Mouse (Mus musculus) neural tube, embryonic 11.5 days (tissue): ENCODE measurements around the gene Xkr8. TPM values are rescaled to one million over a fixed set of nuclear protein-coding genes. Genes with fewer than 3 reads are reported as not detected.
A peak's percentile ranks its signal among the peaks of the same experiment; 100 is the strongest.

ENCODE experiments used
- ATAC-seq: fragments of 200-750 bp; cut with Nextera tagmentation; 2 replicates; pipeline ENCODE4 v1.8.0; 2017; ENCODE audit warnings: moderate number of reproducible peaks, mild to moderate bottlenecking, moderate TSS enrichment, moderate library complexity; ENCODE audit not compliant: insufficient read depth, low FRiP score, low TSS enrichment
- DNase-seq: peaks from one replicate; pipeline ENCODE4 v3.0.0-alpha.2; 2015; ENCODE audit warnings: low spot score
- H3K27ac ChIP-seq: fragments of 300-500 bp; sonication (generic); 2 replicates; pipeline ENCODE4 v1.5.1; 2014; ENCODE audit warnings: low read depth, mild to moderate bottlenecking, low read length
- H3K27me3 ChIP-seq: fragments of 300-500 bp; sonication (generic); 2 replicates; pipeline ENCODE4 v1.6.1; 2014; ENCODE audit warnings: mild to moderate bottlenecking, low read length, mixed read lengths; ENCODE audit not compliant: control insufficient read depth, insufficient read depth
- H3K36me3 ChIP-seq: fragments of 300-500 bp; sonication (generic); 2 replicates; pipeline ENCODE4 v1.6.1; 2014; ENCODE audit warnings: mild to moderate bottlenecking, low read length, moderate library complexity, mixed read lengths; ENCODE audit not compliant: control insufficient read depth, insufficient read depth
- H3K4me1 ChIP-seq: fragments of 300-500 bp; sonication (generic); 2 replicates; pipeline ENCODE4 v1.6.1; 2014; ENCODE audit warnings: low read length, mixed read lengths; ENCODE audit not compliant: control insufficient read depth, insufficient read depth
- H3K4me2 ChIP-seq: fragments of 300-500 bp; sonication (generic); 2 replicates; pipeline ENCODE4 v1.6.1; 2014; ENCODE audit warnings: low read depth, mild to moderate bottlenecking, moderate library complexity
- H3K4me3 ChIP-seq: fragments of 300-500 bp; sonication (generic); 2 replicates; pipeline ENCODE4 v1.5.1; 2014; ENCODE audit warnings: low read depth, low read length
- H3K9ac ChIP-seq: fragments of 300-500 bp; sonication (generic); 2 replicates; pipeline ENCODE4 v1.6.1; 2014; ENCODE audit warnings: mild to moderate bottlenecking, low read length
- H3K9me3 ChIP-seq: fragments of 300-500 bp; sonication (generic); 2 replicates; pipeline ENCODE4 v1.6.1; 2016; ENCODE audit warnings: low read length; ENCODE audit not compliant: control insufficient read depth
- WGBS: fragments of 180-500 bp; shearing (Covaris S2); extraction: QIAGEN DNeasy Blood & Tissue Kit; methylation state at CpG from one replicate; pipeline ENCODE4 v1.1.7; 2014; 5-methylcytosine and 5-hydroxymethylcytosine counted together
- polyA plus RNA-seq: library from polyadenylated mRNA; unstranded; fragments of >200 nt; fragmentation: Nextera tagmentation; extraction: Ambion mirVana; gene quantifications from 2 replicates; pipeline ENCODE4 v1.2.1, GENCODE M21; 2014

The Xkr8 gene
- polyA plus RNA-seq, 1 experiment from 2014 or later: 4.2 TPM

GRCm38 (mm10) chr4:132762602-132763001 lies 30.3 kb upstream of the Xkr8 start:
- ATAC-seq (no peak), DNase-seq (no peak)
- H3K9ac ChIP-seq: no peak overlapping the region
- WGBS: 78% methylated on average over 6 of the region's 6 CpGs
- no peaks in the 10 kb centered on the region for H3K36me3 ChIP-seq
- H3K4me2 ChIP-seq: no peak overlapping the region
- H3K4me3 ChIP-seq: no peak overlapping the region
- H3K27ac ChIP-seq: no peak overlapping the region
- no peaks in the 10 kb centered on the region for H3K27me3 ChIP-seq
- no peaks in the 10 kb centered on the region for H3K9me3 ChIP-seq
- H3K4me1 ChIP-seq: no peaks in the 10 kb centered on the region

DNA sequence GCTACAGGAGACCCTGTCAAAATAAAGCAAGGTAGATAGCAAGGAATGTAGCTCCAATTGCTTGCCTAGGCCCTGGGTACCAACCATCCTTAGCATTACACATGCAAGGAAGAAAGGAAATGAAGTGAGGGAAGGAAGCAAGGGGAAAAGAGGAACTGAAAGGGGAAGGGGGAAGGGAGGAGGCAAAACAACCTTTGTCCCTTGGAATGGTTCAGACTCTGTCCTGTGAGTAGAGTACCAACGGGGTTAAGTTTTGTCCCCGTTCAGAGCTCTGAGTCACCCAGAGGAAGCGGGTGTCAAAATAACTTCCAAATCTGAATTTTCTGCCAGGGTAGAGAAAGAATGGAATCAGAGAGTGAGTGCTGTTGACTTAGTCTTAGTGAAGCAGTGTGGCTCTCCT lies 27.9 kb upstream of the Xkr8 start:
- no peak overlapping the region for H3K9ac ChIP-seq
- H3K9me3 ChIP-seq: no peaks in the 10 kb centered on the region
- ATAC-seq: no peak
- no peak overlapping the region for H3K4me3 ChIP-seq
- no peak overlapping the region for H3K27ac ChIP-seq
- H3K36me3 ChIP-seq: no peaks in the 10 kb centered on the region
- H3K27me3 ChIP-seq: 0 out of 2 replicates have a peak, but pooled peaks cover 2% of the 10 kb centered on the region
- no peak for DNase-seq
- WGBS: 79% methylated on average over 3 of the region's 3 CpGs
- H3K4me1 ChIP-seq: no peaks in the 10 kb centered on the region
- H3K4me2 ChIP-seq: no peak overlapping the region

GRCm38 (mm10) chr4:132757633-132758351 lies 25.4 kb upstream of the Xkr8 start:
- no peak overlapping the region for H3K4me2 ChIP-seq
- H3K9ac ChIP-seq: no peak overlapping the region
- H3K27ac ChIP-seq: no peak overlapping the region
- H3K4me3 ChIP-seq: no peak overlapping the region
- H3K4me1 ChIP-seq: no peaks in the 10 kb centered on the region
- 0 out of 2 replicates have a peak, but pooled peaks cover 2% of the 10 kb centered on the region for H3K27me3 ChIP-seq
- ATAC-seq (no peak), DNase-seq (no peak)
- 84% methylated on average over 7 of the region's 7 CpGs for WGBS
- no peaks in the 10 kb centered on the region for H3K36me3 ChIP-seq
- no peaks in the 10 kb centered on the region for H3K9me3 ChIP-seq

DNA sequence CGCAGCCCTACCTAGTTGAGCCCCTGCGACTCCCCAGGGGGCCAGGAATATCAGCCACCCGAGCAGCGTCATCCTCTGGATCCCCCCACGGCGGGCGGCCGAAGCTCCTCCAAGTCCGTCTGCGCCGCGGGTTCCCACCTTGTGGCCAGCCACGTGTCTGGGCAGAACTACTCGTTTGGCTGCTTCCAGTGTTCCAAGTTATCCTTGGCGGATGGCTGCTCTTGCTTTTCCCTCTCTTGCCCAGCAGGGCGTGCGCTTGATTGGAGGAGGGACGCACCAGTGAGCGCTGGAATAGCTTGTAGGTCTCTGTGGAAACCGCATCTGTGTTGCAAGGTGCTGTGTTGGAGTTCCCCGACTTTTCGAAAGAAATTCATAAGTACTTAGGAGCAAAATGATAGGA lies 24.6 kb upstream of the Xkr8 start, which contains the start of gene Smpdl3b:
Gene Smpdl3b (minus strand): TSS at position 279 of the 400 bp plus-strand sequence.
- ATAC-seq (peak; percentile 38; the same call in 1 of the 2 replicates), DNase-seq (peak; percentile 80)
- peak within 1 kb of the TSS; percentile 68 for H3K4me2 ChIP-seq
- H3K27ac ChIP-seq: no peak within 1 kb of the TSS
- H3K36me3 ChIP-seq: no peaks in the 10 kb centered on the region
- H3K4me1 ChIP-seq: no peaks in the 10 kb centered on the region
- 1% methylated on average over 22 of the region's 22 CpGs for whole genome bisulfite sequencing
- H3K27me3 ChIP-seq: 0 out of 2 replicates have a peak, but pooled peaks cover 2% of the 10 kb centered on the region
- peak within 1 kb of the TSS; percentile 56 for H3K9ac ChIP-seq
- no peaks in the 10 kb centered on the region for H3K9me3 ChIP-seq
- peak within 1 kb of the TSS; percentile 27 for H3K4me3 ChIP-seq

DNA sequence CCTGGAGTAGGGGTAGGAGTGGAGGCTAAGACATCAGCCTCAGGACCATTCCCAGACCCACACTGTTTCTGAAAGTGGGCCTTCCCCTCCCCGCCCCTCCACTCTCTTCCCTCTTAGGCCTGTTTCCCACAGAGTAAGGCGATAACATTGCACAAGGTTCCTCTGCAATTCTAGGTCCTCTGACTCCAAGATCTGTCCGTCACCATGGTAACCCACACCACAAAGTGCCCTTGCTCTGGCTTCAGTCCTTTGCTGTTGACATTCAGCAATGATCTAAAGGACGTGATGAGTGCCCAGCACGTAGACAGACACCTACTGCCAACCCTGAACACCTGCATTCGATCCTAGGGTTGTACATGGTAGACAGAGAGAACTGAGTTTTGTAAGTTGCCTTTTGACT lies 20.6 kb upstream of the Xkr8 start:
- 81% methylated on average over 6 of the region's 6 CpGs for WGBS
- Histone ChIP-seq H3K4me3 (no peak overlapping the region), H3K27me3 (0 out of 2 replicates have a peak, but pooled peaks cover 2% of the 10 kb centered on the region), H3K27ac (no peak overlapping the region), H3K9me3 (no peaks in the 10 kb centered on the region), H3K4me2 (no peak overlapping the region), H3K9ac (no peak overlapping the region), H3K4me1 (no peaks in the 10 kb centered on the region), H3K36me3 (no peaks in the 10 kb centered on the region)
- ATAC-seq (no peak), DNase-seq (no peak)

- Histone ChIP-seq H3K27me3 (no peaks in the 10 kb centered on the region), H3K4me3 (no peak overlapping the region), H3K27ac (no peak overlapping the region), H3K36me3 (no peaks in the 10 kb centered on the region), H3K4me2 (no peak overlapping the region), H3K4me1 (no peaks in the 10 kb centered on the region), H3K9ac (no peak overlapping the region), H3K9me3 (no peaks in the 10 kb centered on the region)
- DNase-seq (no peak), ATAC-seq (no peak)
- WGBS: 83% methylated on average over 6 of the region's 6 CpGs
Observed at GRCm38 (mm10) chr4:132749258-132749982, 17.1 kb upstream of the Xkr8 start.

DNA sequence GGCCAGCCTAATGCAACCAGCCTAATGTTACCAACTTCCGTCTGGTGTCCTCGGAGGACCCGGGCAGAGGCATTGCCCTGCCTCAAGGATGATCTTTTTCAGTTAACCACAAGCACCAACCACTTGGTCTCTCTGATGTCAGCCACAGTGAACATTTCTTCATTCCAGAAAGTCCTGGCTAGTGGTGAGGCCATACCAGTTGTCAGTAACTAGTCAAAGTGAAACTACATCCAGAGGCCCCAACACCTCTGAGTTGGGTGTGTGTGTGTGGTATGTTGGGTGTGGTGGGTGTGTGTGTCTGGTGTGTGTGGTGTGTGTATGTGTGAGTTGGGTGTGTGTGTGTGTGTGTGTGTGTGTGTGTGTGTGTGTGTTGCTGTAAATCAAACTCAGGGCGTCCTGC lies 16.4 kb upstream of the Xkr8 start:
- 91% methylated on average over 4 of the region's 4 CpGs for WGBS
- ATAC-seq (no peak), DNase-seq (no peak)
- Histone ChIP-seq H3K4me1 (no peaks in the 10 kb centered on the region), H3K4me3 (no peak overlapping the region), H3K27ac (no peak overlapping the region), H3K9ac (no peak overlapping the region), H3K27me3 (no peaks in the 10 kb centered on the region), H3K9me3 (no peaks in the 10 kb centered on the region), H3K36me3 (no peaks in the 10 kb centered on the region), H3K4me2 (no peak overlapping the region)

- DNase-seq (no peak), ATAC-seq (no peak)
- no peaks in the 10 kb centered on the region for H3K36me3 ChIP-seq
- H3K9me3 ChIP-seq: no peaks in the 10 kb centered on the region
- 73% methylated on average over 9 of the region's 9 CpGs for WGBS
- no peak overlapping the region for H3K27ac ChIP-seq
- no peak overlapping the region for H3K4me2 ChIP-seq
- no peaks in the 10 kb centered on the region for H3K4me1 ChIP-seq
- no peaks in the 10 kb centered on the region for H3K27me3 ChIP-seq
- no peak overlapping the region for H3K4me3 ChIP-seq
- no peak overlapping the region for H3K9ac ChIP-seq
Observed at GRCm38 (mm10) chr4:132747664-132748259, 15.4 kb upstream of the Xkr8 start.
